Comparison of ENCODE assay signal across 8 mouse cellular contexts in the genomic region with DNA sequence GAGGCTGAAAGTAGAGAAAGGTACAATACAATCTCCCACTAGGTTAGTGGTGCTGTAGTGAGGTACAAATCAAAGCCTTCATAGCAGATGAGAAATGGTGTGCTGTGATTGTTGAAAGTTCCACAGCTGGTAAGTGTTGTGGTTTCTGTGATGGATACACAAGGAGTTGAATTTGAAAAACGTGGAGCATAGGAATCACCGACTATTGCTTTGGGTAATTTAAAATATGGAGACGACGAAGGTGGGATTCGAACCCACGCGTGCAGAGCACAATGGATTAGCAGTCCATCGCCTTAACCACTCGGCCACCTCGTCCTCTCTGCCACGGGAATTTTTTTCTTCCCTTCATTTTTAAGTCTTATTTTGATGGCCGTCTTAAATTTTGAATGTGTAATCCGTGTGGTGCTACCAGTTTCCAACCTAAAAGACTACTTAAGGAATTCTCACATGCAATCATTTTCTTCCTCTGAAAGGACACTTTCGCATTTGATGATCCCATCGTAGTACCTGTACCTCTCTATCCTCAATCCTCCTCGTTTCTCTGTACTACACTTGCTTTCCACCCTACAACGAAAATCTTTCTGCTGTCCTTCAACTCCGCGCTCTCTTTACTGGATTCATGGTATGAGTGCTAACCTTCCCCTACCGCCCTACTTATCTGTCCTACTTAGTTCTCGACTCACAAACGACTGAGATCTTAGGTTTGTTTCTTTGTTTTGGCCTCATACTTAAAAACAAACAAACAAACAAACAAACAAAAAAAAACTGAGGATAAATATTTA. TPM values are rescaled to one million over a fixed set of nuclear protein-coding genes. Genes with fewer than 3 reads are reported as not detected.
DNase-seq lines count a peak whose midpoint lies in the region; ATAC-seq lines count a peak whose summit lies in the region.
"Had no signal": no experiment of that assay in that cellular context is flagged by ENCODE, and none has a peak within 500 bp of the region (broad histone marks: within the 10 kb centered on the region; RNA-seq: fewer than 3 reads in every experiment).

No protein-coding gene starts in this region.

- intact Hi-C loops in left cerebral cortex, postnatal 4 days (cut with DNase I): no loop called here
- intact Hi-C loops in gastrocnemius, postnatal 14 days (cut with DNase I; ENCODE audit: low total_unique reads): no loop called here

- H3K27me3 ChIP-seq in embryonic facial prominence, embryonic 10.5 days (replicated peaks; ENCODE audit: low read depth, poor library complexity, severe bottlenecking): peaks cover 44% of the 10 kb centered on the region
- H3K27me3 ChIP-seq in limb, embryonic 12.5 days: peaks cover 53% of the 10 kb centered on the region

- H3K36me3 ChIP-seq in embryonic facial prominence, embryonic 10.5 days (replicated peaks): no peaks in the 10 kb centered on the region
- no peaks in the 10 kb centered on the region for H3K36me3 ChIP-seq in limb, embryonic 12.5 days
- H3K36me3 ChIP-seq: embryonic facial prominence, embryonic 12.5 days had no signal

- H3K4me1 ChIP-seq in embryonic facial prominence, embryonic 10.5 days: peaks cover 35% of the 10 kb centered on the region
- peaks cover 16% of the 10 kb centered on the region; the same call in 1 of the 2 replicates for H3K4me1 ChIP-seq in limb, embryonic 12.5 days (replicated peaks)

- H3K9me3 ChIP-seq in embryonic facial prominence, embryonic 10.5 days: 0 out of 2 replicates have a peak, but pooled peaks cover 3% of the 10 kb centered on the region
- H3K9me3 ChIP-seq in limb, embryonic 12.5 days: no peaks in the 10 kb centered on the region; the same call in 1 of the 2 replicates
- H3K9me3 ChIP-seq: embryonic facial prominence, embryonic 12.5 days had no signal

- WGBS in embryonic facial prominence, embryonic 10.5 days: under 1% methylated on average over 22 of the region's 22 CpGs
- under 1% methylated on average over 22 of the region's 22 CpGs for WGBS in limb, embryonic 12.5 days

- H3K9ac ChIP-seq in limb, embryonic 12.5 days (replicated peaks): no peak overlapping the region
- H3K9ac ChIP-seq: embryonic facial prominence, embryonic 12.5 days had no signal

- peak overlapping the region; percentile 59 for H3K4me3 ChIP-seq in embryonic facial prominence, embryonic 10.5 days
- H3K4me3 ChIP-seq in limb, embryonic 12.5 days (replicated peaks): no peak overlapping the region

- peak; percentile 27 for DNase-seq in left cerebral cortex, postnatal 4 days
- no peak for DNase-seq in left cerebral cortex, adult 18-20 months (ENCODE audit: low spot score in 2 of 2)
- DNase-seq in MEL-GATA-1-ER (ENCODE audit: extremely low read depth, low read depth): peak; percentile 89
- DNase-seq in embryonic facial prominence, embryonic 10.5 days (ENCODE audit: low spot score): peak; percentile 79
- DNase-seq in thymus, postnatal 25 days: peak; percentile 57
- no peak for DNase-seq in gastrocnemius, postnatal 14 days

- no peak for ATAC-seq in limb, embryonic 12.5 days (ENCODE audit: insufficient number of reproducible peaks, insufficient read depth, low FRiP score, low TSS enrichment, low read depth)

- H3K27ac ChIP-seq in embryonic facial prominence, embryonic 10.5 days (replicated peaks): no peak overlapping the region
- no peak overlapping the region for H3K27ac ChIP-seq in limb, embryonic 12.5 days
- H3K27ac ChIP-seq: embryonic facial prominence, embryonic 12.5 days had no signal

- peak overlapping the region; percentile 15; the same call in 1 of the 2 replicates for H3K4me2 ChIP-seq in limb, embryonic 12.5 days

RNA-seq across cellular contexts. Expression of a gene that starts 13.2 kb away (rescaled TPM):
- under 1 TPM in 1 of 2 experiments, not detected in 1; 0.12 TPM for total RNA-seq in left cerebral cortex, postnatal 4 days (2021)
- not detected for total RNA-seq in left cerebral cortex, adult 18-20 months (2021)
- polyA plus RNA-seq in embryonic facial prominence, embryonic 10.5 days (2016; fragmentation: Nextera tagmentation; extraction: Ambion mirVana): 0.06 TPM in 1 of 2 replicates, not detected in the other
- polyA plus RNA-seq in limb, embryonic 12.5 days (2016; fragmentation: Nextera tagmentation; extraction: Ambion mirVana): 0.30 and 0.32 TPM in 2 replicates
- not detected for total RNA-seq in gastrocnemius, postnatal 14 days (2021)

RNA-seq across cellular contexts. Expression of a gene that starts 15.4 kb away (rescaled TPM):
- not detected for total RNA-seq in left cerebral cortex, postnatal 4 days (2021)
- 1 to 10 TPM in 1 of 2 experiments, under 1 TPM in 1; 0.35 to 1.2 TPM for total RNA-seq in left cerebral cortex, adult 18-20 months (2021)
- polyA plus RNA-seq in embryonic facial prominence, embryonic 10.5 days (2016; fragmentation: Nextera tagmentation; extraction: Ambion mirVana): 0.13 and 0.54 TPM in 2 replicates
- 1.2 TPM in 2 replicates for polyA plus RNA-seq in limb, embryonic 12.5 days (2016; fragmentation: Nextera tagmentation; extraction: Ambion mirVana)
- not detected for total RNA-seq in gastrocnemius, postnatal 14 days (2021)

RNA-seq across cellular contexts. Expression of a gene that starts 41.2 kb away (rescaled TPM):
- 100 to 1,000 TPM; 126 to 134 TPM for total RNA-seq in left cerebral cortex, postnatal 4 days (2021)
- 10 to 100 TPM; 24.4 to 38.7 TPM for total RNA-seq in left cerebral cortex, adult 18-20 months (2021)
- polyA plus RNA-seq in embryonic facial prominence, embryonic 10.5 days (2016; fragmentation: Nextera tagmentation; extraction: Ambion mirVana): 8.0 and 8.8 TPM in 2 replicates
- 24.8 and 50.4 TPM in 2 replicates for polyA plus RNA-seq in limb, embryonic 12.5 days (2016; fragmentation: Nextera tagmentation; extraction: Ambion mirVana)
- 10 to 100 TPM; 45.8 to 69.2 TPM for total RNA-seq in gastrocnemius, postnatal 14 days (2021)

RNA-seq across cellular contexts. Expression of a gene that starts 41.5 kb away (rescaled TPM):
- total RNA-seq in left cerebral cortex, postnatal 4 days (2021): 100 to 1,000 TPM in 1 of 2 experiments, 10 to 100 TPM in 1; 95.1 to 120 TPM
- total RNA-seq in left cerebral cortex, adult 18-20 months (2021): 10 to 100 TPM; 14.5 to 16.1 TPM
- 8.5 and 10.0 TPM in 2 replicates for polyA plus RNA-seq in embryonic facial prominence, embryonic 10.5 days (2016; fragmentation: Nextera tagmentation; extraction: Ambion mirVana)
- 21.0 and 25.9 TPM in 2 replicates for polyA plus RNA-seq in limb, embryonic 12.5 days (2016; fragmentation: Nextera tagmentation; extraction: Ambion mirVana)
- 10 to 100 TPM; 80.3 to 90.2 TPM for total RNA-seq in gastrocnemius, postnatal 14 days (2021)

RNA-seq across cellular contexts. Expression of a gene that starts 47.0 kb away (rescaled TPM):
- total RNA-seq in left cerebral cortex, postnatal 4 days (2021): 10 to 100 TPM; 89.3 to 89.6 TPM
- 10 to 100 TPM; 71.8 to 81.6 TPM for total RNA-seq in left cerebral cortex, adult 18-20 months (2021)
- 37.1 and 38.7 TPM in 2 replicates for polyA plus RNA-seq in embryonic facial prominence, embryonic 10.5 days (2016; fragmentation: Nextera tagmentation; extraction: Ambion mirVana)
- 30.3 and 34.1 TPM in 2 replicates for polyA plus RNA-seq in limb, embryonic 12.5 days (2016; fragmentation: Nextera tagmentation; extraction: Ambion mirVana)
- total RNA-seq in gastrocnemius, postnatal 14 days (2021): 10 to 100 TPM; 46.4 to 49.7 TPM

Comparison
In these comparisons a context has a peak if more than half of its experiments do, and no peak if none do; other contexts are left out.
1. DNase-seq: peak in left cerebral cortex, postnatal 4 days (single experiment), MEL-GATA-1-ER (single experiment), embryonic facial prominence, embryonic 10.5 days (single experiment) and thymus, postnatal 25 days (single experiment); none in left cerebral cortex, adult 18-20 months (0 of 2) and gastrocnemius, postnatal 14 days (single experiment).